Mouse (Mus musculus) lung, postnatal 0 days (tissue): ENCODE data around the gene Fam184b. TPM values are rescaled to one million over a fixed set of nuclear protein-coding genes. Genes with fewer than 3 reads are reported as not detected.
A peak's percentile ranks its signal among the peaks of the same experiment; 100 is the strongest.

Experiments used
- ATAC-seq: fragments of 200-750 bp; cut with Nextera tagmentation; 2 replicates; pipeline ENCODE4 v1.8.0; 2017; ENCODE audit warnings: moderate library complexity
- DNase-seq: peaks from one replicate; pipeline ENCODE4 v3.0.0-alpha.2; 2016; ENCODE audit warnings: low spot score
- H3K27ac ChIP-seq: fragments of 300-500 bp; sonication (generic); 2 replicates; pipeline ENCODE4 v1.5.1; 2014; ENCODE audit warnings: antibody characterized with exemption, mild to moderate bottlenecking, low read length, mixed read lengths
- H3K27me3 ChIP-seq: fragments of 300-500 bp; sonication (generic); replicated peaks from 2 replicates; pipeline ENCODE4 v1.6.1; 2014; ENCODE audit warnings: low read length, mixed read lengths; ENCODE audit not compliant: insufficient read depth
- H3K36me3 ChIP-seq: fragments of 300-500 bp; sonication (generic); 2 replicates; pipeline ENCODE4 v1.6.1; 2014; ENCODE audit warnings: low read length, mixed read lengths; ENCODE audit not compliant: insufficient read depth
- H3K4me1 ChIP-seq: fragments of 300-500 bp; sonication (generic); 2 replicates; pipeline ENCODE4 v1.6.1; 2014; ENCODE audit warnings: antibody characterized with exemption, low read depth, low read length, mixed read lengths; ENCODE audit not compliant: insufficient read depth
- H3K4me2 ChIP-seq: fragments of 300-500 bp; sonication (generic); replicated peaks from 2 replicates; pipeline ENCODE4 v1.6.1; 2014; ENCODE audit warnings: low read depth, mild to moderate bottlenecking, low read length, moderate library complexity, mixed read lengths
- H3K4me3 ChIP-seq: fragments of 300-500 bp; sonication (generic); 2 replicates; pipeline ENCODE4 v1.5.1; 2014; ENCODE audit warnings: low read depth, low read length
- H3K9ac ChIP-seq: fragments of 300-500 bp; sonication (generic); replicated peaks from 2 replicates; pipeline ENCODE4 v1.6.1; 2014; ENCODE audit warnings: low read depth, mild to moderate bottlenecking
- H3K9me3 ChIP-seq: fragments of 300-500 bp; sonication (generic); 2 replicates; pipeline ENCODE4 v1.6.1; 2016; ENCODE audit warnings: low read length, mixed read lengths
- CTCF ChIP-seq: IDR thresholded peaks from 2 replicates; pipeline ENCODE4 v1.5.1; 2016; ENCODE audit warnings: antibody characterized with exemption, mild to moderate bottlenecking
- EP300 ChIP-seq: IDR thresholded peaks from 2 replicates; pipeline ENCODE4 v1.6.1; 2016; ENCODE audit warnings: antibody characterized with exemption, mild to moderate bottlenecking, control low read depth
- WGBS: fragments of 180-500 bp; shearing (Covaris S2); extraction: QIAGEN DNeasy Blood & Tissue Kit; methylation state at CpG from one replicate; pipeline ENCODE4 v1.1.7; 2014; 5-methylcytosine and 5-hydroxymethylcytosine counted together
- polyA plus RNA-seq: library from polyadenylated mRNA; unstranded; fragments of >200 nt; fragmentation: Nextera tagmentation; extraction: Ambion mirVana; gene quantifications from 2 replicates; pipeline ENCODE4 v1.2.1, GENCODE M21; 2015

Fam184b gene
- polyA plus RNA-seq = 0.04 TPM in 2 replicates

DNA sequence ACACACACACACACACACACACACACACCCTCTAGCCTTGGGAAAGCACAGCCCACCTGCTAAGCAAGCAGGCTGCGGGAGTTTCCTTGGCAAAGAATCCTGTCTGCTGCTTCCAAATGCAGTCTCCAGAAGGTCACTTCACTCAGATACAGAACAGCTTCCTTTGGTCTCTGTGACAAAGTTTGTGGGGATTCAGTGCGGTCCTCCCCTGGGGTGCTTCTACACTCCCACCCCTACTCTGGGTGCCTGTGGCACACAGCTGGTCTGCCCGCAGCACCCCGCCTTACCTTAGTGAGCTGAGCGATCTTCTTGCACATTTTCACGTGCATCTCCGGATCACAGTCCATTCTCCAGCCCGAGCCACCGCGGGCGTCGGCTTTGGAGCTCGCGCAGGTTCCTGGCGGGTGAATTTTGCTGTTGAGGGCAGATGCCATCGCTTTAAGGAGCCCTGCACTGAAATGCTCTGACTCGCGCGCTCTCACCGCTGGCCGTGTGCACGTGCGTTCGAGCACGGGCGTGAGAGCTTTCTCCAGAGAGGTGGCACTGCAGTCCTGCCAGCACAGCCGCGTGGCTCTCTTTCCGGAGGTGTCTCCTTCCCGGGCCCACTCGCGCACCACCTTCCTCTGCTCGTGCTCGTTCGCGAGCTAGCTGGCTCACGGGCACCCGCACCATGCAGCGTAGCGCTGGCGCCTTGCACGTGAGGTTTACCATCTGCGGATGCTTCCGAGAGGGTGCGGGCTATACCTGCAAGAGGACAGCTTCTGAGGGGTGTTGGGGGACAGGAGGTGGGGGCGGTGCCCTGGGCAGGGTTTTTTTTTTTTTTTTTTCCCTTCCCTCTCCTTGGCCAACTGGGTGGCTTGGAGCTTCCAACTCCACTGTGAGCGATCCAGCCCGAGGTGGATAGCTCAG, at the start of gene Fam184b:
Gene Fam184b (minus strand): TSS at position 809 of the 909 bp plus-strand sequence.
- peak; percentile 57 for ATAC-seq
- Histone ChIP-seq H3K9ac (no peak within 1 kb of the TSS), H3K27me3 (no peaks in the 10 kb centered on the region), H3K4me1 (0 out of 2 replicates have a peak, but pooled peaks cover 8% of the 10 kb centered on the region), H3K27ac (no peak within 1 kb of the TSS), H3K9me3 (no peaks in the 10 kb centered on the region), H3K4me2 (peak within 1 kb of the TSS; percentile 91), H3K36me3 (no peaks in the 10 kb centered on the region), H3K4me3 (peak within 1 kb of the TSS; percentile 51)
- TF ChIP-seq EP300 = no peak
- TF ChIP-seq CTCF = 0 out of 2 replicates have a peak, but pooled peaks have one; percentile 4
- peak; percentile 5 for DNase-seq
- WGBS = under 1% methylated on average over 48 of the region's 48 CpGs

DNA sequence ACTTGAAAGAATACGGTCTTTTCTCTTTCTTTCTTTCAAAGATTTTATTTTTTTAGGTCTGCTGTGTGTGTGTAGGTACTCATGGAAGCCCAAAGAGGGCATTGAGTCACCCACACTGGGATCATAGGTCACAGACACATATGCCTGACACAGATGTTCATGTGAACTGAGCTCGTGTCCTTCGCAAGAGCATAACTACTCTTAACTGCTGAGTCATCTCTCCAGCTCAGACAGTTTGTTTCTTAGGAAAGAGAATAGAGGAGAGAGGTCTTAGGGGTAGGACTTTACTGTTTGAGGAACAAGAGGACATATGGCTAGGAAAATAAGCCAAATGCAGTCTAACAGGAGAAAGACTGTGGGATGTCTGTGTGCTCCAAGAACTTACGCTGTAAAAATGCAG, 49.7 kb upstream of the Fam184b start:
- DNase-seq = no peak
- no peak overlapping the region for H3K9ac ChIP-seq
- TF ChIP-seq EP300 (no peak), CTCF (no peak)
- H3K4me2 ChIP-seq = no peak overlapping the region
- H3K36me3 ChIP-seq = no peaks in the 10 kb centered on the region
- no peaks in the 10 kb centered on the region for H3K4me1 ChIP-seq
- 76% methylated on average over 4 of the region's 4 CpGs for WGBS
- H3K27ac ChIP-seq = no peak overlapping the region
- ATAC-seq = no peak
- H3K27me3 ChIP-seq = no peaks in the 10 kb centered on the region
- H3K9me3 ChIP-seq = no peaks in the 10 kb centered on the region
- H3K4me3 ChIP-seq = no peak overlapping the region

DNA sequence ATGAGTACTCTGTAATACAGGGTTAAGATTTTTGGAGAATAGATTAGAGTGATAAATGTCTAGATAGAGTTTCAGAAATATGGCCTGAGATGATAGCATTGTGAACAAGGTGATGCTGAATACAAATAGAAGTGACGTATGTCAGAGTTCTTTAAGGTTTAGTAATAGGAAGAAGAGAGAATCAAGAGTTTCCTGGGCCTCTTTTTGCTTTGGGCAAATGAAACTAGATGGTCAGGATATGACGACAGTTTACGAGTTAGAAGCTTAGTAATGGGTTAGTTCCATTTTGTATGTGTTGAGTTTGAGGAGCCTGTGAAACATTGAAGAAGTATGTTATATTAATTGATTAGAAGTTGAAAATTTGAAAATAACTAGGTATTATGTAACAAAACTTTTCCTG, 46.8 kb upstream of the Fam184b start:
- WGBS = 96% methylated on average over 3 of the region's 3 CpGs

DNA sequence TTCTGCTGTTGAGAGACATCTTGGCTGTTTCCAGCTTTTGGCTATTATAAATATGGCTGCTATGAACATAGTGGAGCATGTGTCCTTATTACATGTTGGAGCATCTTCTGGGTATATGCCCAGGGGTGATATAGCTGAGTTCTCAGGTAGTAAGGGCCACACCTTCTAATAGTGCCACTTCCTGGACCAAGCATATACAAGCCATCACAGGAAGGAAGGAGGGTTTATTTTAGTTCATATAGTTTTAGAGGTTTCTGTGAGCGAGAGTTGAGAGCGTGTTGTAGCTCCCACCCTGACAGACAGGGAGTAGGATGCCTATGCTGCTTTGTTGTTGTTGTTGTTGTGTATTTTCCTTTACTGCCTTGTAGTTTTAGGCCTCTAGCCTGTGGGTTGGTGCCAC, 45.8 kb upstream of the Fam184b start:
- WGBS = 89% methylated on average over 2 of the region's 2 CpGs
- no peak for DNase-seq
- Histone ChIP-seq H3K27me3 (no peaks in the 10 kb centered on the region), H3K36me3 (no peaks in the 10 kb centered on the region), H3K4me2 (no peak overlapping the region), H3K27ac (no peak overlapping the region), H3K4me1 (no peaks in the 10 kb centered on the region), H3K9ac (no peak overlapping the region), H3K9me3 (no peaks in the 10 kb centered on the region), H3K4me3 (no peak overlapping the region)
- TF ChIP-seq CTCF (no peak), EP300 (no peak)
- ATAC-seq = no peak

More for the DNA sequence above, 46.8 kb upstream of the Fam184b start:
- ATAC-seq (no peak), DNase-seq (no peak)
- H3K4me2 ChIP-seq = no peak overlapping the region
- H3K36me3 ChIP-seq = no peaks in the 10 kb centered on the region
- H3K4me1 ChIP-seq = no peaks in the 10 kb centered on the region
- H3K27ac ChIP-seq = no peak overlapping the region
- H3K27me3 ChIP-seq = no peaks in the 10 kb centered on the region
- H3K4me3 ChIP-seq = no peak overlapping the region
- no peak overlapping the region for H3K9ac ChIP-seq
- TF ChIP-seq CTCF (no peak), EP300 (no peak)
- H3K9me3 ChIP-seq = no peaks in the 10 kb centered on the region

DNA sequence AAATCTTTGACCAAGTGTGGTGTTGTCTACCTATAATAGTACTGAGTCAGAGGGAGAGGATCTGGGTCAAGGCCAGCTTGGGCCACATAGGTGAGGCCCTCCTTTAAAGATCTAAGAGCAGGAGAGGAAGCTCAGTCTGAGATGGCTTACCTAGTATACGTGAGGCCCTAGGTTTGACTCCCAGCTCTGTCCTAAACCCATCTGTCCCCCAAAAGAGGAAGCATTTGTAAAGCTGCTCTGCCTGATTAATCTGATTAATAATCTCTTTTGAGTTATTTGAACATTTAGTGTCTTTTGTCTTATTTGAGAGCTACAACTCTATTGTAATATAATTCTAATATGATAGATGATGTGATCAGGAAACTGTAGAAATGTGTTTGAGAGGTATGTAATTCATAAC, 44.0 kb upstream of the Fam184b start:
- H3K4me1 ChIP-seq = no peaks in the 10 kb centered on the region
- DNase-seq = no peak
- no peak overlapping the region for H3K4me3 ChIP-seq
- no peaks in the 10 kb centered on the region for H3K27me3 ChIP-seq
- H3K9ac ChIP-seq = no peak overlapping the region
- no peak for ATAC-seq
- H3K4me2 ChIP-seq = no peak overlapping the region
- TF ChIP-seq CTCF = no peak
- no peak for TF ChIP-seq EP300
- no peaks in the 10 kb centered on the region for H3K36me3 ChIP-seq
- WGBS = 83% methylated on average over 1 of the region's 1 CpGs
- H3K27ac ChIP-seq = no peak overlapping the region
- no peaks in the 10 kb centered on the region for H3K9me3 ChIP-seq

DNA sequence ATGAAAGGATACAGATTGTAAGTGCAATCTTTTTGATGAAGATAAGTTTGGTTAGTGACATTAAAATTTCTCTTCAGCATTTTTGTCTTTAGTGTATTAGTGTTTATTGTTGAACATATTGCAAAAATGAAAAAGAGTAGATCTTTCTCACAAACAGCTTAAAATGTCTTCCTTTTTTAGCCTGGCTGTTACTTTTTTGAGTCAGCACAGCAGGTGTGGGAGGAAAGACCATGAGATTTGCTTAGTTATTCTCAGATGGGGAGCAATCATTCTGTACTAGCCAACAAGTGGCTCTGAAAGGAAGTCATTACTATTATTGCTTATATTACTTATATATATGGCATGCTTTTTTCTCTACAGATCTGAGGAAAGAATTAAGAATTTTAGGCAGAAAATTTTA, 40.5 kb upstream of the Fam184b start:
- no peak overlapping the region for H3K27ac ChIP-seq
- no peak overlapping the region for H3K9ac ChIP-seq
- H3K9me3 ChIP-seq = no peaks in the 10 kb centered on the region
- no peaks in the 10 kb centered on the region for H3K4me1 ChIP-seq
- ATAC-seq (no peak), DNase-seq (no peak)
- no peaks in the 10 kb centered on the region for H3K36me3 ChIP-seq
- H3K4me3 ChIP-seq = no peak overlapping the region
- H3K4me2 ChIP-seq = no peak overlapping the region
- no peak for TF ChIP-seq CTCF
- no peak for TF ChIP-seq EP300
- H3K27me3 ChIP-seq = no peaks in the 10 kb centered on the region
